Mouse (Mus musculus): ENCODE data around the gene Smco3.
"Not testable (repeated sequence)": the region's sequence is repeated elsewhere in the genome, so short reads cannot be mapped to it uniquely, and the experiment has no call there.

Smco3 gene

GRCm38 (mm10) chr6:136835352-136835751 is at the start of gene Smco3:
TSS of gene Smco3 (minus strand) at chr6:136835452.
- DNase-seq (ENCODE audit: low spot score), result no peak

DNA sequence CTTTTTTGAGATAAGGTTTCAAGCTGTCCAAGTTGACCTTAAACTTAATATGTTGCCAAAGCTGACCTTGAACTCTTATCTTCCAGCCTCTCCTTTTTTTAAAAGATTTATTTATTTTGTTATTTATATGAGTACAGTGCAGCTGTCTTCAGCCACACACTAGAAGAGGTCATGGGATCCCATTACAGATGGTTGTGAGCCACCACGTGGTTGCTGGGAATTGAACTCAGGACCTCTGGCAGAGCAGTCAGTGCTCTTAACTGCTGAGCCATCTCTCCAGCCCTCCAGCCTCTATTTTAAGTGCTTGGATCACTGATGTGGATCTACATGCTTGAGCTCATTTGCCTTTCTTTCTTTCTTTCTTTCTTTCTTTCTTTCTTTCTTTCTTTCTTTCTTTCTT is 49.5 kb upstream of the Smco3 start:
- not testable (repeated sequence) for DNase-seq (ENCODE audit: low spot score)

DNA sequence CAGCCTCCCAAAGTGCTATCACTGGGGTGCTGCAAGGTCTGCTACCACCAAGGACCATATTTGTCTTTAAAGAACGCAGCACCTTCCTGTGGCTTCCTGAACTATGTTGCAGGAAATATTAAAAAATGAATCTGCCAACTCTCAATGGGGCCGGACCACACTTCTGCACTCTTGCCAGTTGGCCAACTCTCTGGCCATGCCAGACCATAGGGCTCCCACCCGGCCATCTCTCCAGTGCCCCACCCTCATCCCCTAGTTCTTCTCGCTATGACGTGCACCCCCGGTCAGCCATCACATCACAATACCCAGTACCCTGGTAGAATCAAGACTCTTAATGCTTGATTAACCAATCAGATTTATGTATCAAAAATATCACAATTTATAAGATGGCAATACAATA is 48.7 kb upstream of the Smco3 start:
- DNase-seq (ENCODE audit: low spot score), result no peak

GRCm38 (mm10) chr6:136883431-136883915 is 48.2 kb upstream of the Smco3 start:
- no peak for DNase-seq (ENCODE audit: low spot score)

DNA sequence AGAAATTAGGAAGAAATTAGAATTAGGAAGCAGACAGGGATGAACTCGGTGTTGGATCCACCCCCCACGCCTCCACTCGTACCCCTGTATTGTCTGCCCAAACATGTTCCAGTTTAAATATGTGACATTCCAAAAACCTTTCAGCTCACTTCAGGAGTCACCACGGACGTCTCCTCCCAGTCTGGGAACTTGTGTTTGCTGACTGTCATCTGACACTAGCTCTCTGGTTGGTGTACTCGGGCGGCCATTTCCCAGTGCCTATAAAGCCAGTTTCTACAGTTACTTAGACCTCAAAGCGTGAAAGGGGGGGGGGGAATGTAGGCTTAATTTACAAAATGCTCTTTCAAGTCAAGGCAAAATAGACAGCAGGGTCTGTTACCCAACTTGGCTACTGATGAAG is 46.4 kb upstream of the Smco3 start:
- DNase-seq (ENCODE audit: low spot score), result no peak

GRCm38 (mm10) chr6:136875670-136876069 is 40.4 kb upstream of the Smco3 start, which contains the start of gene Mgp:
TSS of gene Mgp (minus strand) at chr6:136875823.
- DNase-seq (ENCODE audit: low spot score), result no peak

DNA sequence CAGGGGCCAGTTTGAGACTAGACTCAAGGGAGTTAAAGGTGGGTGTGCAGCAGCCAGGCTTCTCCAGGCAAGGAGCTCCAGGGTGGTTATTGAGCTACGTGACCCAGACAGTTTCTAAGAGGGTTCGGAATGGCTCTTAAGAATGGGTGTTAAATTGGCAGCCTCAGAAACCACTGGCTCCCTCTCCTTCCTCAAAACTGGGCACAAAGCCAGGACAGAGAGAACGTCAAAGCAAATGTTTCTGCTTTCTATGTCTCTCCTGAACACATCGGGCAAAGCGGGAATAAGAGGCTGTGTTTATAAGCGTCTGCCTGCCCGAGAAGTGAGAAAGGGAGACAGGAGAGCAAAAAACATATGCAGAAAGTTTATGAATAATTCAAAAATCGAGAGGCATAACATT is 39.3 kb upstream of the Smco3 start:
- DNase-seq (ENCODE audit: low spot score), result no peak

DNA sequence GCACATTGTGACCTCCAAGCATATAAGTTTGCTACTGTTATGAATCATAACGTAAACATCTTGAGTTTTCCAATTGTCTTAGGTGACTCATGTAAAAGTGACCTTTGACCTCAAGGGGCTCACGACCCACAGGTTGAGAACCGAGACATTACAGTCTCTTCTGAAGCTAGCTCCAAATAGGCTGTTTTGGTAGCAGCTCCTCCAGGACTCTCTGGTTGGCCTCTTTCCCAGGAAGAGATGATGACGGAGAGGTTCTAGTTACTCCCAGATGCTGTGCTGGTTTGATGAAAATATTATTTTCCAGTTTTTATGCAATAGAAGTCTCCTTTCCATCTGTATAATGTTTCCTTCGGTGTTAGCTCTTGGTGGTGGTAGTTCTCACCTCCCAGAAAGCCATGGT is 33.7 kb upstream of the Smco3 start:
- no peak for DNase-seq (ENCODE audit: low spot score)

- no peak for DNase-seq (ENCODE audit: low spot score)
Observed at GRCm38 (mm10) chr6:136866150-136866549, 30.9 kb upstream of the Smco3 start.

GRCm38 (mm10) chr6:136865360-136865759 is 30.1 kb upstream of the Smco3 start:
- no peak for DNase-seq (ENCODE audit: low spot score)

DNA sequence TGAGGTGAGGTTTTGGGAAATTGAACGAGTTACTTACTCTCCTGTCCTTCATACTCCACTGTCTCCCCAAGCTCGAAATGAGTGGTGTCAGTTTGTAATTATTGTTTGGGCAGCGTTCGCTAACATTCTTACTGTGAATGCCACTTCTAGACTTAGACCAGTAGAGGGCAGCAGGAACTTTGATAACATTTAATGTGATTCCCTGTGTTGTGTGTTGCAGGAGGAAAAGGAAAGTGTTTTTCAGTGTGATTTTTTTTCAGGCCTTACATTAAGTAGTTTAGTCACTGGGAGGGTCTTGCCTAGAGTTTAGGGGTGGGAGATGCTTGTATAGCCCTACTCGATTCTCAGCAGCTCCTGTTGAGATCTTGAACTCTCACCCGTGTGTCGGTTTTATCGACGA is 25.8 kb upstream of the Smco3 start:
- no peak for DNase-seq (ENCODE audit: low spot score)

DNA sequence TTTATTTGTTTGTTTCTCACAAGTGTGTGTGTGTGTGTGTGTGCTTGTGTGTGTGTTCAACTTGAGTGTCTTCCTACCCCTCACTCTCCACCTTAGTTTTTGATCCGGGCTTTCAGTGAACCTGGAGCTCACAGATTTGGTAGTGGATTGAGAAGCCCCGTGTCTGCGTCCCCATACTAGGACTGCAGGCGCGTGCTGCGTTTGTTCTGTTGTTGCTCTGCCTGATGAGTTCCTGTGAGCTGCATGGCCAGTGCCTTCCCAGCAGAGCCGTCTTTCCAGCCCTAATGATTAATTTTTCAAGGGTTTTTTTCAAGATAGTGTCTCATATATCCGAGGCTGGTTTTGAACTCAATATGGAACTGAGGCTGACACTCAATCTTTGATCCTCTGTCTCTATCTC is 23.2 kb upstream of the Smco3 start:
- DNase-seq (ENCODE audit: low spot score), result no peak

DNA sequence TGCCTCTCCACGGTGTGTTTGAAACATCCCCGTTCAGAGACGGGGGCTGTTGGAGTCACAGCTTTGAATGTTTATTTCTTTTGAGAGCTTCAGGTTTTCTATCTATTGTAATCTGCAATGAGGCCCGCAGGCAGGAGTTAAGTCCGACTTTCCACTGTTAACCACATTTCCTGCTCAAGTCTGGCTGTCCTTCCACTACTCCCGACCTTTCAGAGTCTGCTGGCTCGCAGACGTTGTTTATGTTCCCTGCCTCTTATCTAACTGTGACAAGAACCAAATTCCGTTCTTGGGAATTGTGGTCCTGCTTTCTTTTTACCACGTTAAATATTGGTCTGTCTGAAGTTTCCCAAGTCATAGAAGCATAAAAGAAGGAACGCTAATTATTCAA is 22.6 kb upstream of the Smco3 start:
- DNase-seq (ENCODE audit: low spot score), result no peak

DNA sequence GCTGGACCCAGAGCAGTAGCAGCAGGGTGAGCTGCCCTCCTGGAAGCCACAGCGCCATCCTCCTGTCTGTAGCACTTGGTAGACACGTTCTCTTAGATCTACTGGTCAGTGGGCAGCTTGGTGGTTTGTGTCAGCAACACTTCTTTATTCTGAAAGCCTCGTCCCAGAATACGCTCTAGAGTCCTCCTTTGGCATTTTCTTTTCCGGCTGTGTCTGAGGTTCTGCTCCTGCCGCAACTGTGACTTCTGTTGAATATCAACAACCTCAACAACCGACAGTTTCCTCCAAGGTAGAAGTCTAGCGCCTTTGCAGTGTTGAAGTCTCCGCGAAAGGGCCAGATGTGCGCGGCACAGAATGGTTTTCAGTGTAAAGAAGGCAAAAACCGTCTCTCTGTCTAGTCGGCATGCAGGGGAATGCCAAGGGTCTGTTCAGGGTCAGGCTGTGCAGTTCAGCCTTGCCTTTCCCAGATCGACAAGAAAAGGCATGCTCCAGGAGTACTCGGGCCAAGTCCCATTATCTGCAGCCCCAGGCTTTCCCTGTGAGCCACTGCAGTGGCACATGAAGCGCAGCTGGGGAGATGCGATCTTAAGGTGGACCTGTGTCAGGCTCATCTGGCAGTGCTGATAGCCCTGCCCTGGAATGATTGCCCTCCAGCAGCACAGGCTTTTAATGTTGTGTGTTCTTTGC is 22.1 kb upstream of the Smco3 start, which contains the start of gene Art4:
Gene Art4 (minus strand): TSS at position 548 of the 687 bp plus-strand sequence.
- no peak for DNase-seq (ENCODE audit: low spot score)

- no peak for DNase-seq (ENCODE audit: low spot score)
Observed at GRCm38 (mm10) chr6:136856071-136856636, 20.9 kb upstream of the Smco3 start.

GRCm38 (mm10) chr6:136855183-136855582 is 19.9 kb upstream of the Smco3 start:
- no peak for DNase-seq (ENCODE audit: low spot score)

- DNase-seq (ENCODE audit: low spot score), result no peak
Observed at GRCm38 (mm10) chr6:136854361-136854781, 19.1 kb upstream of the Smco3 start.

GRCm38 (mm10) chr6:136852762-136853161 is 17.5 kb upstream of the Smco3 start:
- DNase-seq (ENCODE audit: low spot score), result no peak

DNA sequence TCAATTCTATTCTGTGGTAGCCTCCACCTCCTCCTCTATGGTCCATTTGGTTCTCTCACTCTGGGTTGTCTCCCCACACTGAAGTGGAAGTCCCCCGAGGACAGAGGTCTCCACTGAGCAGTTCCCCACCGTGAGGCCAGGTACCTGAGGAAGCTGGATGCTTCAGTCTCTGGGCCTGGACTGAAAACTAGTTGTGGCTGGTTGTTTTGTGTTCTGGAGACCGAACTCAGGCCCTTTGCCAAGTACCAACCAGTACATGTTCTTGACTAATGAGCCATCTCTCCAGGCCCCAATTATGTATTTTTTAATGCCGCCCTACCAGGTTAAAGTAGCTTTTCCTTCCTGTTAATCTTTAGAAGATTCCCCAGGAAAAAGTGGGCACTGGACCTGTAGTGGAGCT is 17.1 kb upstream of the Smco3 start:
- DNase-seq (ENCODE audit: low spot score), result no peak

DNA sequence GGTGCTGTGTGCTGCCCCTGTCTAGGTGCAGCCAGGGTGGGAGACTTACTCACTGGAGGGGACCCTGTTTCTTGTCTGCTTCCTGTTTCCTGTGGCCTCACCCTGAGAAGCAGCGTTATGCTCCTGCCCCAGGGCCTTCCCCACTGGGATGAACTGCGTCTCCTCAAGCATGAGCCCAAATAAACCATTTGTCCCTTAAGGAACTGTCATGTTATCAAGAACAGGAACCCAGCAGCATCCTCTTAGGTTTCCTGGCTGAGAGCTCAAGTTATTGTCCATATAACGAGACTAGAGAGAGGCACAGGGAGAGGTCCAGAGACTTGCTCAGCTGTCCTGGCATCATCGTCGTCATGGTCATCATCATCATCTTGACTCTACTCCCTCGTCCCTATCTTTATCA is 15.0 kb upstream of the Smco3 start:
- no peak for DNase-seq (ENCODE audit: low spot score)

GRCm38 (mm10) chr6:136848971-136849370 is 13.7 kb upstream of the Smco3 start:
- DNase-seq (ENCODE audit: low spot score), result no peak

GRCm38 (mm10) chr6:136848399-136848798 is 13.1 kb upstream of the Smco3 start:
- DNase-seq (ENCODE audit: low spot score), result no peak

- no peak for DNase-seq (ENCODE audit: low spot score)
Observed at GRCm38 (mm10) chr6:136847790-136848189, 12.5 kb upstream of the Smco3 start.

DNA sequence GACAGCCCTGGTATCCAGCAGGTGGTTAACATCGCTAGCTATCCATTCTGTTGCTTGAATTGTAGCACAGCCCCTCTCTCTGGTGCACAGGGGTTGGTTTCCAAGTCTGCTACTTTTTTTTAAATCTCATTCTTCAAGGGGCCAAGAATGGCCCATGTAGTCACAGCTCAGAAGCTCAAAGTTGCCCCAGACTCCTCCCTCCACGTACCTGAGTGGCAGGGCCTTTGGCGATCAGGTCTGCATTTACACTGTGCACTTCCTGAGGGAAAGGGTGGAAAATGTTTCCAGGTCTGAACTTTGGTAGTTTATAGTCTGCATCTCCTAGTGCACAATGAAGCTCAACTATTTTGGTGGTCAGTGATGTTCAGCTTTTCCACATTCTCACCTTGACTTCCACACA is 12.0 kb upstream of the Smco3 start:
- DNase-seq (ENCODE audit: low spot score), result no peak

All from urinary bladder, postnatal 10 days (tissue).